Mouse (Mus musculus): ENCODE data around the gene Prnd.

Gene Prnd

GRCm38 (mm10) chr2:131939404-131940111 lies 11.1 kb upstream of the Prnd start:
- peak; percentile 70 to 76 for DNase-seq (ENCODE audit: low spot score in 2 of 2)

GRCm38 (mm10) chr2:131940506-131940905 lies 10.2 kb upstream of the Prnd start:
- DNase-seq (ENCODE audit: low spot score in 2 of 2): no peak

GRCm38 (mm10) chr2:131941501-131941900 lies 9.2 kb upstream of the Prnd start:
- peak; percentile 11 to 21 for DNase-seq (ENCODE audit: low spot score in 2 of 2)

- DNase-seq (ENCODE audit: low spot score in 2 of 2): peak in 1 of 2 experiments; percentile 1
These were observed 6.3 kb upstream of the Prnd start for GRCm38 (mm10) chr2:131944370-131944769.

GRCm38 (mm10) chr2:131945225-131945624 lies 5.4 kb upstream of the Prnd start:
- DNase-seq (ENCODE audit: low spot score in 2 of 2): peak in 1 of 2 experiments; percentile 12

- peak; percentile 27 to 30 for DNase-seq (ENCODE audit: low spot score in 2 of 2)
These were observed 4.9 kb upstream of the Prnd start for GRCm38 (mm10) chr2:131945765-131946164.

GRCm38 (mm10) chr2:131946351-131946750 lies 4.3 kb upstream of the Prnd start:
- peak; percentile 13 to 20 for DNase-seq (ENCODE audit: low spot score in 2 of 2)

GRCm38 (mm10) chr2:131948156-131948555 lies 2.5 kb upstream of the Prnd start:
- peak; percentile 7 to 16 for DNase-seq (ENCODE audit: low spot score in 2 of 2)

- peak; percentile 15 to 21 for DNase-seq (ENCODE audit: low spot score in 2 of 2)
These were observed 1.6 kb upstream of the Prnd start for GRCm38 (mm10) chr2:131948916-131949639.

GRCm38 (mm10) chr2:131949767-131950597 lies 679 bp upstream of the Prnd start:
- peak; percentile 69 to 78 for DNase-seq (ENCODE audit: low spot score in 2 of 2)

- peak; percentile 29 to 38 for DNase-seq (ENCODE audit: low spot score in 2 of 2)
These were observed 1.8 kb downstream of the Prnd start for GRCm38 (mm10) chr2:131952456-131952855.

- peak; percentile 31 to 32 for DNase-seq (ENCODE audit: low spot score in 2 of 2)
These were observed 2.4 kb downstream of the Prnd start for GRCm38 (mm10) chr2:131952961-131953538.

- peak; percentile 11 to 15 for DNase-seq (ENCODE audit: low spot score in 2 of 2)
These were observed 3.0 kb downstream of the Prnd start for GRCm38 (mm10) chr2:131953711-131954110.

- peak; percentile 20 to 25 for DNase-seq (ENCODE audit: low spot score in 2 of 2)
These were observed 4.2 kb downstream of the Prnd start for GRCm38 (mm10) chr2:131954835-131955234.

- DNase-seq (ENCODE audit: low spot score in 2 of 2): peak; percentile 35
These were observed 4.6 kb downstream of the Prnd start for GRCm38 (mm10) chr2:131955264-131955663.

- peak; percentile 13 to 20 for DNase-seq (ENCODE audit: low spot score in 2 of 2)
These were observed 5.9 kb downstream of the Prnd start for GRCm38 (mm10) chr2:131956336-131957256.

GRCm38 (mm10) chr2:131957731-131958222 lies 7.1 kb downstream of the Prnd start:
- DNase-seq (ENCODE audit: low spot score in 2 of 2): peak; percentile 18 to 20

GRCm38 (mm10) chr2:131961671-131962070 lies 11.0 kb downstream of the Prnd start:
- peak in 1 of 2 experiments; percentile 11 for DNase-seq (ENCODE audit: low spot score in 2 of 2)

GRCm38 (mm10) chr2:131970597-131970996 lies 19.9 kb downstream of the Prnd start:
- DNase-seq (ENCODE audit: low spot score in 2 of 2): peak in 1 of 2 experiments; percentile 23

- DNase-seq (ENCODE audit: low spot score in 2 of 2): peak in 1 of 2 experiments; percentile 12
These were observed 20.4 kb downstream of the Prnd start for GRCm38 (mm10) chr2:131971098-131971497.
